Mouse (Mus musculus) heart, postnatal 0 days (tissue): ENCODE results near the gene Olfr1177-ps.

Experiments used
- CTCF ChIP-seq: IDR thresholded peaks from 2 replicates; pipeline ENCODE4 v1.5.1; 2016; ENCODE audit warnings: antibody characterized with exemption, control low read depth, low read depth
- EP300 ChIP-seq: IDR thresholded peaks from 2 replicates; pipeline ENCODE4 v1.6.1; 2016; ENCODE audit warnings: antibody characterized with exemption, low read depth

DNA sequence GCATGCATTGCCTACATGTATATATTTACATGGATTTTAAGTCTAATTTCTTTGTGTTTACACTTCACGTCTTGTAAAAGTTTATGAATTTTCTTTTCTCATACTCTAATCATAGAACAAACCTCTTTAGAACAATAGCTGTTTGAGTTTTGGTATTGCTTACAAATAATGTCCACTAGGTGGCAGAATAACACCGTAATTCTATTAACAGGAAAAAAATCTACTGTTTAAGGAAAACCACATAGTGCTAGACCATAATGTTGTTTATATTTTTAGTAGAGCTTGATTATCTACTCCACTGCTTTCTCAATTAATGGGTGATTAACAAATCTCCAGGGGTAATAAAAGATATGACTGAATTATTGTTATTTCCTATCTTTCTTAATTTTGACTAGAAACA, 10.0 kb upstream of the Olfr1177-ps start:
- TF ChIP-seq CTCF: peak; percentile 48
- no peak for TF ChIP-seq EP300
